Comparison of ENCODE assay signal across 11 mouse cellular contexts in the genomic region with DNA sequence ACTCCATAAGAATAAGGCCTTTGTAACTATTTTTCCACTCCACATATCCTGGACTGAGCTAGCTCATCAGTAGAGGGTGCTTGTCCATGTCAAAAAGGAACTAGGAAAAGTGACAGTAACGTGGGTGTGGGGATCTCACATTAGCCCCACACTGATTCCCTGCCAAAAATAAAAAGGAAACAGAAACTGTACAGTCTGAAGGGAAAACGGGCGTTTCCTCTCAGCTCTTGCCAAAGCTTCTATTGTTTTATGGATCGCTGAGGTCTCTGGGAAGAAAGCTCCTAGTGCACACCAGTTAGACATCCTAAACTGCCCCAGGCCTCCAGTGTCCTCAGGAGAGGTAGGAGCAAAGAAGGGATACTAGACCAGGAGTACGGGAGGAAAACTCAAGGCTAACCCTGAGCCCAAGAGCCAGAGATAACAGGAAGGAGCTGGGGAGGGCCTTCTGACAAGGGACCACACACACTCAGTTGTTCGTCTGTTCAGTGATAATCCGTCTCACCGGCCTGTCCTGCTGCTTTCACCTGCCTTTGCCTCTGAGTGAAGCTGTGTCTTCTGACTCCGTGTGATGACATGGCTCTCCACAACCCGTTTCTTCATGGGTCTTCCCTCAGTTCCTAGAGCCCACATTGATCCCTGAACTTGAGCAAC. TPM values are rescaled to one million over a fixed set of nuclear protein-coding genes. Genes with fewer than 3 reads are reported as not detected.
DNase-seq lines count a peak whose midpoint lies in the region; ATAC-seq and TF ChIP-seq lines count a peak whose summit lies in the region.
"Had no signal": no experiment of that assay in that cellular context is flagged by ENCODE, and none has a peak within 500 bp of the region (broad histone marks: within the 10 kb centered on the region; RNA-seq: fewer than 3 reads in every experiment).

No protein-coding gene starts in this region.

- no peak for ATAC-seq in heart, embryonic 13.5 days (ENCODE audit: extremely low read depth, insufficient number of reproducible peaks, low FRiP score, low TSS enrichment)
- peak; percentile 33 for ATAC-seq in megakaryocyte progenitor cell, adult 5-6 weeks (replicated peaks; ENCODE audit: poor library complexity)
- ATAC-seq in forebrain, embryonic 13.5 days: no peak
- no peak for ATAC-seq in erythroblast, adult 5-6 weeks (replicated peaks; ENCODE audit: low FRiP score, poor library complexity, severe bottlenecking)
- ATAC-seq: intestine, postnatal 0 days had no signal

- H3K36me3 ChIP-seq in heart, embryonic 13.5 days: no peaks in the 10 kb centered on the region
- no peaks in the 10 kb centered on the region for H3K36me3 ChIP-seq in forebrain, embryonic 13.5 days (ENCODE audit: poor library complexity, severe bottlenecking)
- H3K36me3 ChIP-seq: liver, embryonic 15.5 days had no signal

- DNase-seq in kidney, postnatal 14 days: peak; percentile 38
- no peak for DNase-seq in kidney, adult 18-20 months
- no peak for DNase-seq in gastrocnemius, postnatal 25 days
- DNase-seq: layer of hippocampus, postnatal 36 days had no signal

- peak overlapping the region; percentile 0 for H3K4me3 ChIP-seq in bone marrow, adult 2 months (replicated peaks; ENCODE audit: control insufficient read depth, low read depth, low read length)
- H3K4me3 ChIP-seq in heart, embryonic 13.5 days: no peak overlapping the region
- H3K4me3 ChIP-seq in forebrain, embryonic 13.5 days: no peak overlapping the region
- H3K4me3 ChIP-seq: liver, embryonic 15.5 days had no signal

- TF ChIP-seq CTCF in bone marrow, adult 2 months (IDR thresholded peaks at IDR 0.05; ENCODE audit: control insufficient read depth, insufficient read depth, low read length): no peak

- peak overlapping the region; percentile 22; the same call in 1 of the 2 replicates for H3K4me2 ChIP-seq in heart, embryonic 13.5 days
- no peak overlapping the region for H3K4me2 ChIP-seq in forebrain, embryonic 13.5 days
- H3K4me2 ChIP-seq: liver, embryonic 15.5 days had no signal

- 21% methylated on average over 10 of the region's 10 CpGs for WGBS in bone marrow, adult 2 months
- WGBS in heart, embryonic 13.5 days: 32% methylated on average over 10 of the region's 10 CpGs
- 74% methylated on average over 10 of the region's 10 CpGs for WGBS in forebrain, embryonic 13.5 days

- H3K9ac ChIP-seq in heart, embryonic 13.5 days: no peak overlapping the region
- no peak overlapping the region for H3K9ac ChIP-seq in forebrain, embryonic 13.5 days
- H3K9ac ChIP-seq: liver, embryonic 15.5 days had no signal

- TF ChIP-seq POLR2A in bone marrow, adult 2 months (IDR thresholded peaks at IDR 0.05; ENCODE audit: borderline replicate concordance, control insufficient read depth, low read depth, low read length): no peak

- H3K9me3 ChIP-seq in heart, embryonic 13.5 days: no peaks in the 10 kb centered on the region
- H3K9me3 ChIP-seq in forebrain, embryonic 13.5 days (replicated peaks): no peaks in the 10 kb centered on the region
- H3K9me3 ChIP-seq: liver, embryonic 15.5 days had no signal

- H3K27me3 ChIP-seq in heart, embryonic 13.5 days (replicated peaks): no peaks in the 10 kb centered on the region
- no peaks in the 10 kb centered on the region for H3K27me3 ChIP-seq in forebrain, embryonic 13.5 days

- H3K27ac ChIP-seq in bone marrow, adult 2 months (ENCODE audit: control insufficient read depth, insufficient read depth, low read depth, low read length, poor library complexity): peak overlapping the region; percentile 21
- peak overlapping the region; percentile 70 for H3K27ac ChIP-seq in heart, embryonic 13.5 days (replicated peaks)
- H3K27ac ChIP-seq in forebrain, embryonic 13.5 days: no peak overlapping the region
- H3K27ac ChIP-seq: liver, embryonic 15.5 days had no signal

- H3K4me1 ChIP-seq in bone marrow, adult 2 months (ENCODE audit: control insufficient read depth, insufficient read depth, low read length): peaks cover 6% of the 10 kb centered on the region; the same call in 1 of the 2 replicates
- peaks cover 20% of the 10 kb centered on the region for H3K4me1 ChIP-seq in heart, embryonic 13.5 days
- H3K4me1 ChIP-seq in forebrain, embryonic 13.5 days: no peaks in the 10 kb centered on the region

RNA-seq across cellular contexts. Expression of gene Hdc, which starts 11.4 kb away (rescaled TPM):
- 14.8 and 39.7 TPM in 2 replicates for polyA plus RNA-seq in bone marrow, adult 2 months (2011; ENCODE audit: insufficient read depth, insufficient read length, low replicate concordance, missing spikeins)
- polyA plus RNA-seq in heart, embryonic 13.5 days (2015; fragmentation: Nextera tagmentation; extraction: Ambion mirVana): 3.8 and 4.2 TPM in 2 replicates
- total RNA-seq in megakaryocyte progenitor cell, adult 5-6 weeks (2015): 51.3 and 54.1 TPM in 2 replicates
- 90.2 and 102 TPM in 2 replicates for total RNA-seq in megakaryocyte progenitor cell, adult 5-6 weeks (2017)
- 1.0 and 1.2 TPM in 2 replicates for polyA plus RNA-seq in forebrain, embryonic 13.5 days (2015; fragmentation: Nextera tagmentation; extraction: Ambion mirVana)
- total RNA-seq in erythroblast, adult 5-6 weeks (2015; ENCODE audit: low replicate concordance): 14.8 and 34.1 TPM in 2 replicates
- total RNA-seq in erythroblast, adult 5-6 weeks (2017; ENCODE audit: low replicate concordance): 22.3 and 24.3 TPM in 2 replicates
- total RNA-seq in gastrocnemius, postnatal 25 days (2021): 1 to 10 TPM in 1 of 2 experiments, under 1 TPM in 1; 0.13 to 1.3 TPM

RNA-seq across cellular contexts. Expression of gene Slc27a2, which starts 55.5 kb away (rescaled TPM):
- 0.77 and 13.0 TPM in 2 replicates for polyA plus RNA-seq in bone marrow, adult 2 months (2011; ENCODE audit: insufficient read depth, insufficient read length, low replicate concordance, missing spikeins)
- polyA plus RNA-seq in heart, embryonic 13.5 days (2015; fragmentation: Nextera tagmentation; extraction: Ambion mirVana): 0.79 and 2.5 TPM in 2 replicates
- total RNA-seq in megakaryocyte progenitor cell, adult 5-6 weeks (2015): 0.10 TPM in 1 of 2 replicates, not detected in the other
- total RNA-seq in megakaryocyte progenitor cell, adult 5-6 weeks (2017): 0.04 and 0.54 TPM in 2 replicates
- 2.8 and 4.0 TPM in 2 replicates for polyA plus RNA-seq in forebrain, embryonic 13.5 days (2015; fragmentation: Nextera tagmentation; extraction: Ambion mirVana)
- total RNA-seq in erythroblast, adult 5-6 weeks (2015; ENCODE audit: low replicate concordance): not detected in 2 replicates
- total RNA-seq in erythroblast, adult 5-6 weeks (2017; ENCODE audit: low replicate concordance): not detected in 2 replicates
- total RNA-seq in gastrocnemius, postnatal 25 days (2021): not detected

Comparison
In these comparisons a context has a peak if more than half of its experiments do, and no peak if none do; other contexts are left out.
1. RNA of gene Hdc, which starts 11.4 kb away (total RNA-seq): 51.3 to 102 TPM in megakaryocyte progenitor cell, adult 5-6 weeks and 14.8 to 34.1 TPM in erythroblast, adult 5-6 weeks; 0.13 to 1.3 TPM in gastrocnemius, postnatal 25 days; every median in the first group is over 4 times any median in the second.